Mouse (Mus musculus) G1E (cell line): ENCODE measurements around the gene Col26a1. TPM values are rescaled to one million over a fixed set of nuclear protein-coding genes. Genes with fewer than 3 reads are reported as not detected.

Source experiments
- ATAC-seq: 2 replicates; pipeline ENCODE4 v1.8.0; 2016; ENCODE audit warnings: mild to moderate bottlenecking; ENCODE audit not compliant: insufficient number of reproducible peaks, poor library complexity, low FRiP score, severe bottlenecking; ENCODE audit errors: extremely low read depth
- DNase-seq: peaks from one replicate; pipeline ENCODE4 v3.0.0; 2012; ENCODE audit warnings: low spot score
- H3K27me3 ChIP-seq: 2 replicates; pipeline ENCODE4 v1.6.1; 2012; ENCODE audit warnings: mild to moderate bottlenecking, low read length, inconsistent platforms; ENCODE audit not compliant: insufficient read depth
- H3K36me3 ChIP-seq: replicated peaks from 2 replicates; pipeline ENCODE3; 2012; ENCODE audit warnings: mild to moderate bottlenecking, inconsistent platforms
- H3K4me1 ChIP-seq: 2 replicates; pipeline ENCODE4 v1.6.1; 2012; ENCODE audit warnings: low read depth, low read length, inconsistent platforms, mixed read lengths; ENCODE audit not compliant: insufficient read depth
- H3K4me3 ChIP-seq: 2 replicates; pipeline ENCODE4 v1.5.1; 2012; ENCODE audit warnings: low read depth, mild to moderate bottlenecking, inconsistent platforms, low read length, moderate library complexity, mixed read lengths
- H3K9me3 ChIP-seq: replicated peaks from 2 replicates; pipeline ENCODE4 v1.6.1; 2012; ENCODE audit warnings: inconsistent platforms
- CTCF ChIP-seq: IDR thresholded peaks from 2 replicates; pipeline ENCODE4 v1.5.1; 2012; ENCODE audit warnings: low read depth, low read length, inconsistent platforms, mixed read lengths
- GATA1 ChIP-seq: IDR thresholded peaks from 2 replicates; pipeline ENCODE4 v1.6.1; 2012; ENCODE audit warnings: borderline replicate concordance, low read length, inconsistent platforms, mixed read lengths
- GATA2 ChIP-seq: IDR thresholded peaks from 2 replicates; pipeline ENCODE4 v1.6.1; 2012; ENCODE audit warnings: low read depth, low read length, inconsistent platforms, borderline replicate concordance
- POLR2AphosphoS5 ChIP-seq: IDR thresholded peaks from 2 replicates; pipeline ENCODE4 v1.6.1; 2012; ENCODE audit warnings: low read depth, low read length, inconsistent platforms; ENCODE audit not compliant: insufficient replicate concordance
- TAL1 ChIP-seq: conservative IDR thresholded peaks from 2 replicates; pipeline ENCODE4 v1.6.1; 2012; ENCODE audit warnings: low read depth, low read length, inconsistent platforms, mixed read lengths
- polyA plus RNA-seq: library from polyadenylated mRNA; stranded (reverse); fragments of >175 nt; gene quantifications from 2 replicates; pipeline ENCODE4 v1.2.3, GENCODE M21; 2012
- total RNA-seq, 2 experiments: library from RNA; stranded (forward) in 1 of 2; stranded (reverse) in 1 of 2; fragments of 200-1000 nt in 1 of 2; fragments of >200 nt in 1 of 2; fragmentation: Nextera tagmentation in 1 of 2; gene quantifications; 2 replicates each; pipeline ENCODE4 v1.2.3; 2014 to 2017

Col26a1 gene
- total and polyA plus RNA-seq, 3 experiments: 0.38 TPM; not detected in 2

- DNase-seq (no peak), ATAC-seq (no peak)
- TF ChIP-seq TAL1 (no peak), POLR2AphosphoS5 (no peak), CTCF (no peak), GATA2 (no peak), GATA1 (no peak)
- Histone ChIP-seq H3K9me3 (peaks cover 7% of the 10 kb centered on the region), H3K27me3 (no peaks in the 10 kb centered on the region), H3K4me3 (no peak overlapping the region), H3K36me3 (no peaks in the 10 kb centered on the region), H3K4me1 (no peaks in the 10 kb centered on the region)
Measured at GRCm38 (mm10) chr5:136708116-136708515, 174.9 kb downstream of the Col26a1 start.

GRCm38 (mm10) chr5:136706803-136707202, 176.2 kb downstream of the Col26a1 start:
- no peaks in the 10 kb centered on the region for H3K4me1 ChIP-seq
- no peak for TF ChIP-seq CTCF
- no peak for TF ChIP-seq GATA1
- no peaks in the 10 kb centered on the region for H3K27me3 ChIP-seq
- peaks cover 7% of the 10 kb centered on the region for H3K9me3 ChIP-seq
- H3K4me3 ChIP-seq: no peak overlapping the region
- H3K36me3 ChIP-seq: no peaks in the 10 kb centered on the region
- ATAC-seq: no peak
- DNase-seq: no peak

- Histone ChIP-seq H3K36me3 (no peaks in the 10 kb centered on the region), H3K9me3 (peaks cover 7% of the 10 kb centered on the region), H3K27me3 (no peaks in the 10 kb centered on the region), H3K4me3 (no peak overlapping the region), H3K4me1 (no peaks in the 10 kb centered on the region)
- ATAC-seq (no peak), DNase-seq (no peak)
- TF ChIP-seq TAL1 (no peak), GATA2 (no peak), CTCF (0 out of 2 replicates have a peak, but pooled peaks have one; percentile 28), POLR2AphosphoS5 (no peak), GATA1 (no peak)
Measured at GRCm38 (mm10) chr5:136705532-136705931, 177.5 kb downstream of the Col26a1 start.

- H3K4me3 ChIP-seq: no peak overlapping the region
- H3K9me3 ChIP-seq: peaks cover 7% of the 10 kb centered on the region
- ATAC-seq (no peak), DNase-seq (no peak)
- H3K36me3 ChIP-seq: no peaks in the 10 kb centered on the region
- H3K4me1 ChIP-seq: no peaks in the 10 kb centered on the region
- no peaks in the 10 kb centered on the region for H3K27me3 ChIP-seq
- TF ChIP-seq POLR2AphosphoS5 (no peak), GATA1 (no peak), TAL1 (no peak), GATA2 (no peak), CTCF (no peak)
Measured at GRCm38 (mm10) chr5:136704151-136704550, 178.9 kb downstream of the Col26a1 start.

- no peaks in the 10 kb centered on the region for H3K36me3 ChIP-seq
- no peak for ATAC-seq
- peaks cover 7% of the 10 kb centered on the region for H3K9me3 ChIP-seq
- TF ChIP-seq CTCF (peak; percentile 46; the same call in 1 of the 2 replicates), GATA1 (no peak), POLR2AphosphoS5 (no peak), GATA2 (no peak), TAL1 (no peak)
- no peaks in the 10 kb centered on the region for H3K4me1 ChIP-seq
- no peaks in the 10 kb centered on the region for H3K27me3 ChIP-seq
- no peak overlapping the region for H3K4me3 ChIP-seq
- DNase-seq: no peak
Measured at GRCm38 (mm10) chr5:136703751-136704150, 179.3 kb downstream of the Col26a1 start.

- no peak overlapping the region for H3K4me3 ChIP-seq
- H3K27me3 ChIP-seq: no peaks in the 10 kb centered on the region
- H3K4me1 ChIP-seq: no peaks in the 10 kb centered on the region
- H3K9me3 ChIP-seq: peaks cover 7% of the 10 kb centered on the region
- TF ChIP-seq POLR2AphosphoS5 (no peak), CTCF (no peak), TAL1 (no peak), GATA2 (no peak), GATA1 (no peak)
- no peak for ATAC-seq
- no peak for DNase-seq
- no peaks in the 10 kb centered on the region for H3K36me3 ChIP-seq
Measured at GRCm38 (mm10) chr5:136702159-136702725, 180.8 kb downstream of the Col26a1 start.

GRCm38 (mm10) chr5:136697618-136698017, 185.4 kb downstream of the Col26a1 start:
- Histone ChIP-seq H3K27me3 (no peaks in the 10 kb centered on the region), H3K4me1 (no peaks in the 10 kb centered on the region), H3K36me3 (no peaks in the 10 kb centered on the region), H3K9me3 (no peaks in the 10 kb centered on the region), H3K4me3 (no peak overlapping the region)
- no peak for DNase-seq
- no peak for ATAC-seq
- TF ChIP-seq POLR2AphosphoS5 (no peak), GATA1 (no peak), TAL1 (no peak), CTCF (no peak), GATA2 (no peak)
